Mouse (Mus musculus): ENCODE results near the gene Gcn1l1. TPM values are rescaled to one million over a fixed set of nuclear protein-coding genes. Genes with fewer than 3 reads are reported as not detected.

The Gcn1l1 gene
- total and polyA plus RNA-seq, 3 experiments = 88.2 to 123 (median 93.8) TPM

DNA sequence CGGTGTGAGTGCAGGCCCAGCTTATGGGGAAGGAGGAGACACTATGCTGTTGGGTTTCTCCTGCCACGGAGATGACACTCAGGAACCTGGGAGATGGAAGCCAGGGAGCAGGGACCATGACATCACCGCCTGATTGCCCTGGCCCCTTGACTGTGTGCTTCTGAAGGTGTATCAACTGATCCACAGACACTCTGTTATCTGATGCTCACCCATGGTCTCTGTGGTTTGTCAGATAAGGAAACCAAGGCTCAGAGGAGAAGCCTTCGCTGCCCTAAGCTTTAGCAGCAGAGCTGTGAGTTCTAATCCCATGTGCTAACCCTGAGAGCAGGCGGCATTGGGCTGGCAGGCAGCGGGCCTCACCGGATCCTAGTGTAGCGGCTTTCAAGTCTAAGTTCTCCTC is 69.0 kb downstream of the Gcn1l1 start (continued):
- TF ChIP-seq GATA1 (IDR thresholded peaks at IDR 0.05; ENCODE audit: low read depth, low read length) = peak; percentile 86
- TF ChIP-seq SIN3A (IDR thresholded peaks at IDR 0.05; ENCODE audit: low read length) = peak; percentile 16; the same call in 1 of the 2 replicates
- TF ChIP-seq TCF12 (IDR thresholded peaks at IDR 0.05; ENCODE audit: low read depth, low read length) = peak; percentile 76
- TF ChIP-seq GABPA (IDR thresholded peaks at IDR 0.05; ENCODE audit: low read depth, low read length) = no peak
- no peak for TF ChIP-seq MYB (IDR thresholded peaks at IDR 0.05; ENCODE audit: low read depth, low read length)
- no peak for TF ChIP-seq USF2 (IDR thresholded peaks at IDR 0.05; ENCODE audit: borderline replicate concordance in 1 of 2, insufficient read depth in 1 of 2, low read depth in 1 of 2, low read length in 2 of 2)
- no peak for TF ChIP-seq KAT2A (conservative IDR thresholded peaks at IDR 0.05; ENCODE audit: low read depth, low read length)
- no peak for TF ChIP-seq POLR2AphosphoS5 (IDR thresholded peaks at IDR 0.05; ENCODE audit: borderline replicate concordance, low read depth, low read length)
- peak; percentile 45 for TF ChIP-seq TAL1 (IDR thresholded peaks at IDR 0.05; ENCODE audit: low read length)
- no peak for TF ChIP-seq TBP (IDR thresholded peaks at IDR 0.05; ENCODE audit: low read depth, low read length)
- peak; percentile 64 for TF ChIP-seq ETS1 (IDR thresholded peaks at IDR 0.05; ENCODE audit: low read depth, low read length)
- no peak for TF ChIP-seq ZC3H11A (IDR thresholded peaks at IDR 0.05; ENCODE audit: low read depth, low read length)
- TF ChIP-seq ZKSCAN1 (IDR thresholded peaks at IDR 0.05; ENCODE audit: low read depth, low read length) = no peak

DNA sequence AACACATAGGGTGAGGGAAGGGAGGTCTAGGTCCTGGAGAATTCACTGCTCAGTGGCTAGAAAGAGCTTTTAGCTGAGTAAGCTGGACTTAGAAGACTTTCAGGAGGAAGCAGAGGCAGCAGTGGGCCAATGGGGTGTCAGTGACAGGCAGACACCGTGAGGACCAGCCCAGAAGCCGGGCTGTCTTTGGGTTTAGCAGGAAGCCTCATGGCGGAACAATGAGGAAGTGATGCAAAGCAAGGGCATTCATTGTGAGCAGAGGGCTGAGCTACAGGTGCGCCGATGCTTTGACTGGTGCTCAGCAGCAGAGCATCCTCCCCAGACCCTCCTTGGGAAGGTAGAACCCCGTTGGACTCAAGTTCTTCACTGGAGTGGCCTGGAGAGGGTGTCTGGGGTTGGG is 70.5 kb downstream of the Gcn1l1 start:
- H3K36me3 ChIP-seq (ENCODE audit: control insufficient read depth in 1 of 2, insufficient read depth in 2 of 2, low read length in 2 of 2) = peaks cover 4 to 23% of the 10 kb centered on the region in 2 experiments
- H3K9ac ChIP-seq (ENCODE audit: control insufficient read depth, low read depth, low read length, poor library complexity, severe bottlenecking) = no peak overlapping the region
- H3K4me3 ChIP-seq (ENCODE audit: control insufficient read depth in 1 of 2, insufficient read depth in 1 of 2, low read depth in 2 of 2, low read length in 2 of 2) = no peak overlapping the region
- DNase-seq (ENCODE audit: low read depth, low spot score) = peak; percentile 43
- H3K79me2 ChIP-seq (ENCODE audit: control insufficient read depth, insufficient read depth, low read length, poor library complexity) = peaks cover 61% of the 10 kb centered on the region
- H3K4me1 ChIP-seq (ENCODE audit: control insufficient read depth in 1 of 2, insufficient read depth in 2 of 2, low read length in 2 of 2) = peaks cover 2 to 34% of the 10 kb centered on the region in 2 experiments
- no peak for TF ChIP-seq GATA1 (IDR thresholded peaks at IDR 0.05; ENCODE audit: low read depth, low read length)
- TF ChIP-seq NRF1 (IDR thresholded peaks at IDR 0.05; ENCODE audit: insufficient read depth, low read depth, low read length, poor library complexity, severe bottlenecking) = no peak
- TF ChIP-seq MEF2A (IDR thresholded peaks at IDR 0.05; ENCODE audit: extremely low read depth, insufficient replicate concordance, low read depth, low read length, poor library complexity, severe bottlenecking) = no peak
- TF ChIP-seq ELF1 (IDR thresholded peaks at IDR 0.05; ENCODE audit: low read depth, low read length) = no peak
- no peak for TF ChIP-seq BHLHE40 (IDR thresholded peaks at IDR 0.05; ENCODE audit: borderline replicate concordance, low read depth, low read length)
- TF ChIP-seq KAT2A (conservative IDR thresholded peaks at IDR 0.05; ENCODE audit: low read depth, low read length) = no peak
- TF ChIP-seq MYB (IDR thresholded peaks at IDR 0.05; ENCODE audit: low read depth, low read length) = no peak
- TF ChIP-seq MAX (IDR thresholded peaks at IDR 0.05; ENCODE audit: low read length) = no peak
- no peak for TF ChIP-seq NELFE (IDR thresholded peaks at IDR 0.05; ENCODE audit: low read depth, low read length)
- no peak for TF ChIP-seq RAD21 (IDR thresholded peaks at IDR 0.05; ENCODE audit: low read depth, low read length)
- TF ChIP-seq ZMIZ1 (IDR thresholded peaks at IDR 0.05; ENCODE audit: low read depth, low read length) = no peak
- TF ChIP-seq MXI1 (IDR thresholded peaks at IDR 0.05; ENCODE audit: low read depth, low read length) = no peak
- TF ChIP-seq UBTF (IDR thresholded peaks at IDR 0.05; ENCODE audit: borderline replicate concordance, insufficient read depth, low read depth, low read length) = no peak
- no peak for TF ChIP-seq ZKSCAN1 (IDR thresholded peaks at IDR 0.05; ENCODE audit: low read depth, low read length)
- TF ChIP-seq USF2 (IDR thresholded peaks at IDR 0.05; ENCODE audit: borderline replicate concordance in 1 of 2, insufficient read depth in 1 of 2, low read depth in 1 of 2, low read length in 2 of 2) = no peak
- TF ChIP-seq MAFK (IDR thresholded peaks at IDR 0.05; ENCODE audit: borderline replicate concordance, low read depth, low read length) = no peak
- TF ChIP-seq POLR2A (IDR thresholded peaks at IDR 0.05; ENCODE audit: control insufficient read depth in 1 of 2, insufficient read depth in 1 of 2, low read depth in 1 of 2, low read length in 2 of 2, poor library complexity in 1 of 2) = no peak
- TF ChIP-seq TAL1 (IDR thresholded peaks at IDR 0.05; ENCODE audit: low read length) = no peak
- TF ChIP-seq CHD2 (IDR thresholded peaks at IDR 0.05; ENCODE audit: low read length) = no peak
- TF ChIP-seq SMC3 (IDR thresholded peaks at IDR 0.05; ENCODE audit: low read depth, low read length) = no peak
- no peak overlapping the region; the same call in 1 of the 2 replicates for H3K27ac ChIP-seq (ENCODE audit: control insufficient read depth, low read depth, low read length)
- H3K9me3 ChIP-seq (replicated peaks; ENCODE audit: insufficient read depth, low read length) = no peaks in the 10 kb centered on the region
- no peaks in the 10 kb centered on the region for H3K27me3 ChIP-seq (ENCODE audit: control insufficient read depth in 1 of 2, insufficient read depth in 2 of 2, low read length in 2 of 2)
